Mouse (Mus musculus) embryonic facial prominence, embryonic 10.5 days (tissue): ENCODE measurements around the gene Zmym1. TPM values are rescaled to one million over a fixed set of nuclear protein-coding genes. Genes with fewer than 3 reads are reported as not detected.
A peak's percentile ranks its signal among the peaks of the same experiment; 100 is the strongest.

Source experiments
- DNase-seq: peaks from one replicate; pipeline ENCODE4 v3.0.0-alpha.2; 2017; ENCODE audit warnings: low spot score
- H3K27ac ChIP-seq: fragments of 300-500 bp; sonication (generic); replicated peaks from 2 replicates; pipeline ENCODE4 v1.5.1; 2016; ENCODE audit warnings: mild to moderate bottlenecking
- H3K27me3 ChIP-seq: fragments of 300-500 bp; sonication (generic); replicated peaks from 2 replicates; pipeline ENCODE4 v1.6.1; 2016; ENCODE audit warnings: low read depth, mild to moderate bottlenecking; ENCODE audit not compliant: poor library complexity, severe bottlenecking
- H3K36me3 ChIP-seq: fragments of 300-500 bp; sonication (generic); replicated peaks from 2 replicates; pipeline ENCODE4 v1.6.1; 2016; ENCODE audit warnings: mild to moderate bottlenecking, moderate library complexity
- H3K4me1 ChIP-seq: fragments of 300-500 bp; sonication (generic); 2 replicates; pipeline ENCODE4 v1.6.1; 2016
- H3K4me3 ChIP-seq: fragments of 300-500 bp; sonication (generic); 2 replicates; pipeline ENCODE4 v1.5.1; 2016; ENCODE audit warnings: mild to moderate bottlenecking, moderate library complexity
- H3K9me3 ChIP-seq: fragments of 300-500 bp; sonication (generic); 2 replicates; pipeline ENCODE4 v1.6.1; 2016; ENCODE audit warnings: mild to moderate bottlenecking
- WGBS: fragments of 180-500 bp; shearing (Covaris S2); methylation state at CpG from one replicate; pipeline ENCODE4 v1.1.7; 2016; 5-methylcytosine and 5-hydroxymethylcytosine counted together
- polyA plus RNA-seq: library from polyadenylated mRNA; unstranded; fragments of >200 nt; fragmentation: Nextera tagmentation; extraction: Ambion mirVana; gene quantifications from 2 replicates; pipeline ENCODE4 v1.2.1, GENCODE M21; 2016

Zmym1 gene
- polyA plus RNA-seq, 1 experiment from 2014 or later: 37.1 TPM

- H3K9me3 ChIP-seq: no peaks in the 10 kb centered on the region
- no peaks in the 10 kb centered on the region for H3K27me3 ChIP-seq
- H3K4me3 ChIP-seq: no peak overlapping the region
- no peak for DNase-seq
- 82% methylated on average over 7 of the region's 7 CpGs for WGBS
- no peaks in the 10 kb centered on the region; the same call in 1 of the 2 replicates for H3K4me1 ChIP-seq
- peaks cover 96% of the 10 kb centered on the region for H3K36me3 ChIP-seq
- H3K27ac ChIP-seq: no peak overlapping the region
Measured at GRCm38 (mm10) chr4:127054522-127055198, 6.3 kb downstream of the Zmym1 start.

GRCm38 (mm10) chr4:127053071-127053470 is 7.9 kb downstream of the Zmym1 start:
- no peaks in the 10 kb centered on the region for H3K27me3 ChIP-seq
- H3K4me1 ChIP-seq: no peaks in the 10 kb centered on the region
- H3K9me3 ChIP-seq: no peaks in the 10 kb centered on the region
- WGBS: 94% methylated on average over 5 of the region's 5 CpGs
- H3K4me3 ChIP-seq: no peak overlapping the region
- peaks cover 96% of the 10 kb centered on the region for H3K36me3 ChIP-seq
- no peak for DNase-seq
- H3K27ac ChIP-seq: no peak overlapping the region

GRCm38 (mm10) chr4:127051121-127051520 is 9.8 kb downstream of the Zmym1 start:
- Histone ChIP-seq H3K9me3 (no peaks in the 10 kb centered on the region), H3K4me3 (no peak overlapping the region), H3K4me1 (no peaks in the 10 kb centered on the region), H3K36me3 (peaks cover 97% of the 10 kb centered on the region), H3K27ac (no peak overlapping the region), H3K27me3 (no peaks in the 10 kb centered on the region)
- 92% methylated on average over 8 of the region's 8 CpGs for whole genome bisulfite sequencing
- DNase-seq: no peak

- no peak overlapping the region for H3K27ac ChIP-seq
- no peaks in the 10 kb centered on the region for H3K4me1 ChIP-seq
- DNase-seq: no peak
- H3K27me3 ChIP-seq: no peaks in the 10 kb centered on the region
- WGBS: 93% methylated on average over 4 of the region's 4 CpGs
- no peaks in the 10 kb centered on the region for H3K9me3 ChIP-seq
- H3K36me3 ChIP-seq: peaks cover 96% of the 10 kb centered on the region
- H3K4me3 ChIP-seq: no peak overlapping the region
Measured at GRCm38 (mm10) chr4:127043540-127043939, 17.4 kb downstream of the Zmym1 start.

GRCm38 (mm10) chr4:127039871-127040483 is 21.0 kb downstream of the Zmym1 start:
- DNase-seq: no peak
- Histone ChIP-seq H3K4me1 (no peaks in the 10 kb centered on the region), H3K4me3 (no peak overlapping the region), H3K36me3 (peaks cover 96% of the 10 kb centered on the region), H3K27me3 (no peaks in the 10 kb centered on the region), H3K9me3 (no peaks in the 10 kb centered on the region), H3K27ac (no peak overlapping the region)
- 72% methylated on average over 3 of the region's 3 CpGs for WGBS

- Histone ChIP-seq H3K4me3 (no peak overlapping the region), H3K4me1 (no peaks in the 10 kb centered on the region), H3K36me3 (peaks cover 97% of the 10 kb centered on the region), H3K27me3 (no peaks in the 10 kb centered on the region), H3K27ac (no peak overlapping the region), H3K9me3 (no peaks in the 10 kb centered on the region)
- 92% methylated on average over 3 of the region's 3 CpGs for WGBS
- no peak for DNase-seq
Measured at GRCm38 (mm10) chr4:127038828-127039349, 22.1 kb downstream of the Zmym1 start.

GRCm38 (mm10) chr4:127037908-127038827 is 22.8 kb downstream of the Zmym1 start:
- Histone ChIP-seq H3K4me3 (no peak overlapping the region), H3K9me3 (no peaks in the 10 kb centered on the region), H3K36me3 (peaks cover 98% of the 10 kb centered on the region), H3K27ac (no peak overlapping the region), H3K27me3 (no peaks in the 10 kb centered on the region), H3K4me1 (no peaks in the 10 kb centered on the region)
- WGBS: 87% methylated on average over 8 of the region's 8 CpGs
- no peak for DNase-seq

GRCm38 (mm10) chr4:127037158-127037557 is 23.8 kb downstream of the Zmym1 start:
- WGBS: 93% methylated on average over 3 of the region's 3 CpGs
- no peaks in the 10 kb centered on the region for H3K27me3 ChIP-seq
- H3K36me3 ChIP-seq: peaks cover 99% of the 10 kb centered on the region
- H3K27ac ChIP-seq: no peak overlapping the region
- no peaks in the 10 kb centered on the region for H3K4me1 ChIP-seq
- no peaks in the 10 kb centered on the region for H3K9me3 ChIP-seq
- no peak for DNase-seq
- no peak overlapping the region for H3K4me3 ChIP-seq

- no peak overlapping the region for H3K4me3 ChIP-seq
- peaks cover 25% of the 10 kb centered on the region for H3K4me1 ChIP-seq
- no peak overlapping the region for H3K27ac ChIP-seq
- H3K36me3 ChIP-seq: peaks cover 100% of the 10 kb centered on the region
- H3K27me3 ChIP-seq: no peaks in the 10 kb centered on the region
- no peaks in the 10 kb centered on the region for H3K9me3 ChIP-seq
- 83% methylated on average over 4 of the region's 4 CpGs for WGBS
- peak; percentile 48 for DNase-seq
Measured at GRCm38 (mm10) chr4:127027228-127028190, 33.4 kb downstream of the Zmym1 start.

GRCm38 (mm10) chr4:127026826-127027225 is 34.1 kb downstream of the Zmym1 start:
- Histone ChIP-seq H3K4me3 (peak overlapping the region; percentile 9; the same call in 1 of the 2 replicates), H3K36me3 (peaks cover 100% of the 10 kb centered on the region), H3K9me3 (no peaks in the 10 kb centered on the region), H3K27ac (no peak overlapping the region), H3K27me3 (no peaks in the 10 kb centered on the region), H3K4me1 (peaks cover 25% of the 10 kb centered on the region)
- WGBS: 92% methylated on average over 4 of the region's 4 CpGs
- no peak for DNase-seq

- WGBS: 85% methylated on average over 1 of the region's 1 CpGs
- peaks cover 77% of the 10 kb centered on the region for H3K36me3 ChIP-seq
- H3K27ac ChIP-seq: no peak overlapping the region
- no peak for DNase-seq
- peaks cover 25% of the 10 kb centered on the region for H3K4me1 ChIP-seq
- H3K9me3 ChIP-seq: no peaks in the 10 kb centered on the region
- H3K4me3 ChIP-seq: peak overlapping the region; percentile 95
- H3K27me3 ChIP-seq: no peaks in the 10 kb centered on the region
Measured at GRCm38 (mm10) chr4:127024240-127024639, 36.7 kb downstream of the Zmym1 start.
